Mouse (Mus musculus) kidney, embryonic 16.5 days (tissue): Measurements from ENCODE around the gene Vps33b. TPM values are rescaled to one million over a fixed set of nuclear protein-coding genes. Genes with fewer than 3 reads are reported as not detected.

ENCODE experiments used
- ATAC-seq: fragments of 200-750 bp; cut with Nextera tagmentation; 2 replicates; pipeline ENCODE4 v1.8.0; 2017; ENCODE audit warnings: moderate TSS enrichment; ENCODE audit not compliant: low FRiP score, low TSS enrichment
- H3K27ac ChIP-seq: fragments of 300-500 bp; sonication (generic); 2 replicates; pipeline ENCODE4 v1.5.1; 2014; ENCODE audit warnings: low read length
- H3K27me3 ChIP-seq: fragments of 300-500 bp; sonication (generic); 2 replicates; pipeline ENCODE4 v1.6.1; 2014; ENCODE audit warnings: low read length, control low read depth, mixed read lengths; ENCODE audit not compliant: insufficient read depth
- H3K36me3 ChIP-seq: fragments of 300-500 bp; sonication (generic); 2 replicates; pipeline ENCODE4 v1.6.1; 2014; ENCODE audit warnings: low read length, control low read depth, mixed read lengths; ENCODE audit not compliant: insufficient read depth
- H3K4me1 ChIP-seq: fragments of 300-500 bp; sonication (generic); 2 replicates; pipeline ENCODE4 v1.6.1; 2014; ENCODE audit warnings: low read length, control low read depth, mixed read lengths; ENCODE audit not compliant: insufficient read depth
- H3K4me2 ChIP-seq: fragments of 300-500 bp; sonication (generic); replicated peaks from 2 replicates; pipeline ENCODE4 v1.6.1; 2014; ENCODE audit warnings: low read depth, low read length
- H3K4me3 ChIP-seq: fragments of 300-500 bp; sonication (generic); 2 replicates; pipeline ENCODE4 v1.5.1; 2014; ENCODE audit warnings: mild to moderate bottlenecking, low read length
- H3K9ac ChIP-seq: fragments of 300-500 bp; sonication (generic); replicated peaks from 2 replicates; pipeline ENCODE4 v1.6.1; 2014; ENCODE audit warnings: low read length
- H3K9me3 ChIP-seq: fragments of 300-500 bp; sonication (generic); 2 replicates; pipeline ENCODE4 v1.6.1; 2016; ENCODE audit warnings: low read length, control low read depth
- WGBS: fragments of 180-500 bp; shearing (Covaris S2); extraction: QIAGEN DNeasy Blood & Tissue Kit; methylation state at CpG from one replicate; pipeline ENCODE4 v1.1.7; 2014; 5-methylcytosine and 5-hydroxymethylcytosine counted together
- polyA plus RNA-seq: library from polyadenylated mRNA; unstranded; fragments of >200 nt; fragmentation: Nextera tagmentation; extraction: Ambion mirVana; gene quantifications from 2 replicates; pipeline ENCODE4 v1.2.1, GENCODE M21; 2015

Gene Vps33b
- polyA plus RNA-seq, 1 experiment from 2014 or later, result 11.4 TPM

- peaks cover 15% of the 10 kb centered on the region; the same call in 1 of the 2 replicates for H3K4me1 ChIP-seq
- H3K9ac ChIP-seq, result peak overlapping the region; percentile 75
- H3K4me3 ChIP-seq, result peak overlapping the region; percentile 86
- peak overlapping the region; percentile 88 for H3K4me2 ChIP-seq
- H3K36me3 ChIP-seq, result peaks cover 18% of the 10 kb centered on the region
- no peaks in the 10 kb centered on the region for H3K27me3 ChIP-seq
- H3K27ac ChIP-seq, result peak overlapping the region; percentile 61
- peak; percentile 79 for ATAC-seq
- WGBS, result 2% methylated on average over 32 of the region's 32 CpGs
- H3K9me3 ChIP-seq, result no peaks in the 10 kb centered on the region
These were observed 8.0 kb upstream of the Vps33b start for GRCm38 (mm10) chr7:80261372-80261990.

DNA sequence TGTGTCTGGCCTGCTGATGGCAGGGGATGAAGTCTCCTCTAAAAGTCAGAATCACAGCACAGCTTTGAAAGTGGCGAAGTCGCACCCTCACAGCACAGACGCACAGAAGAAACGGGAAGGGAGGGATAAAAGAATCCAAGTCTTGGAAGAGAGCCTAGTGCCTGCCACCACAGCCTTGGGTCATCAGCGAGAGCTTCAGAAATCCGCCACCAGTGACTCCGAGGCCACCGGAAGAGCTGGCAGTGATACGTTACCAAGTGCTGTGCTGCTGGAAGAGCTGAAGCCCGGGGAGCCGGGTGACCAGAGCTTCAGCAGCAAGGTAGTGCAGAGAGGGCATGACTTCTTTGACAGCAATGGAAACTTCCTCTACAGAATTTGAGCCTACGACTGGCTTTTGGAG lies 4.8 kb upstream of the Vps33b start:
- ATAC-seq, result no peak
- Histone ChIP-seq H3K36me3 (peaks cover 25% of the 10 kb centered on the region), H3K27me3 (no peaks in the 10 kb centered on the region), H3K4me1 (peaks cover 19% of the 10 kb centered on the region), H3K4me3 (no peak overlapping the region), H3K9me3 (no peaks in the 10 kb centered on the region), H3K9ac (no peak overlapping the region), H3K27ac (no peak overlapping the region), H3K4me2 (no peak overlapping the region)
- WGBS, result 97% methylated on average over 12 of the region's 12 CpGs

- WGBS, result 77% methylated on average over 1 of the region's 1 CpGs
- H3K9me3 ChIP-seq, result no peaks in the 10 kb centered on the region
- H3K4me3 ChIP-seq, result no peak overlapping the region
- H3K27ac ChIP-seq, result no peak overlapping the region
- no peak overlapping the region for H3K4me2 ChIP-seq
- peaks cover 25% of the 10 kb centered on the region for H3K36me3 ChIP-seq
- ATAC-seq, result no peak
- no peaks in the 10 kb centered on the region for H3K27me3 ChIP-seq
- no peak overlapping the region for H3K9ac ChIP-seq
- H3K4me1 ChIP-seq, result peaks cover 12% of the 10 kb centered on the region
These were observed 1.7 kb upstream of the Vps33b start for GRCm38 (mm10) chr7:80267764-80268163.

GRCm38 (mm10) chr7:80269751-80270255 lies 354 bp downstream of the Vps33b start:
- Histone ChIP-seq H3K4me3 (peak overlapping the region; percentile 80), H3K9ac (peak overlapping the region; percentile 82), H3K4me2 (peak overlapping the region; percentile 86), H3K4me1 (peaks cover 12% of the 10 kb centered on the region), H3K9me3 (peaks cover 8% of the 10 kb centered on the region), H3K27ac (peak overlapping the region; percentile 50), H3K36me3 (peaks cover 32% of the 10 kb centered on the region), H3K27me3 (no peaks in the 10 kb centered on the region)
- under 1% methylated on average over 23 of the region's 23 CpGs for WGBS
- ATAC-seq, result peak; percentile 46; the same call in 1 of the 2 replicates

DNA sequence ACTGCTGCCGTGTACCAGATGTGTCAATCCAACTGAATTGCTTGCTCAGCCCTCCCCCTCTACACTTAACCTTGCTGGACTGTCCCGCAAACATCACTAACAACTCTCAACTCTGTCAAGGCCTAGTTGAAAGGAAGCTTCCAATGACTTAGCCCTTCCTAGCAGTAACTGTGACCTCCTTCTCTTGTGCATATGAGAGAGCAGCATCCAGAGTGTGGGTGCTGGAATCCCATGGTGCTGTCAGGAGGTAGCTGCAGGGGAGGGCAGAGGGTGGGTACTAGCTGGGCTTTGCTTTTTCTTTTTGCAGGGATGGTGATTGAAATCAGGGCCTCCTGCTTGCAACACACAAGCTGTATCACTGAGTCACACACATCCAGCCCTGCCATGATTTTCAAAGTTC lies 4.0 kb downstream of the Vps33b start:
- Histone ChIP-seq H3K36me3 (peaks cover 33% of the 10 kb centered on the region), H3K4me1 (peaks cover 12% of the 10 kb centered on the region), H3K27me3 (no peaks in the 10 kb centered on the region), H3K27ac (no peak overlapping the region), H3K4me3 (no peak overlapping the region), H3K4me2 (no peak overlapping the region), H3K9me3 (peaks cover 13% of the 10 kb centered on the region), H3K9ac (no peak overlapping the region)
- 95% methylated on average over 2 of the region's 2 CpGs for WGBS
- ATAC-seq, result no peak

DNA sequence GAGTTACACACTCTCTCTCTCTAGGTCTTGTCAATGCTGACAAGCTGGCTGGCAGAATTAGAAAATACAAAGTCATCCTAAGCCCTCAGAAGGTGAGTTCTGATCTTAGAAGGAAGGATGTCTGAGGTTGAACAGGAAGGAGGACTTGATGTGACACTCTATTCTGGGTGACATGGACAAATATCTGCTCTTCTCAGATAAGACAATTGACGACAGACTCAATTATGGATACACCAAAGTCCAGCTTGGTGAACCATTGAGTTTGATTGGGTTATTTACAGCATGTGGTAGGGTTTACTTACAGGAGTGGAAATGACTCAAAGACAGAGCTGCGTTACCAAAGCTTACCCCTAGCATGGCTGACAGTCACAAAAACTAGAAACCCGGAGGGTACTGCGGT lies 6.9 kb downstream of the Vps33b start:
- 95% methylated on average over 4 of the region's 4 CpGs for WGBS
- Histone ChIP-seq H3K4me1 (no peaks in the 10 kb centered on the region), H3K9ac (no peak overlapping the region), H3K4me3 (no peak overlapping the region), H3K4me2 (no peak overlapping the region), H3K27ac (no peak overlapping the region), H3K9me3 (peaks cover 13% of the 10 kb centered on the region), H3K36me3 (peaks cover 49% of the 10 kb centered on the region), H3K27me3 (no peaks in the 10 kb centered on the region)
- ATAC-seq, result no peak

DNA sequence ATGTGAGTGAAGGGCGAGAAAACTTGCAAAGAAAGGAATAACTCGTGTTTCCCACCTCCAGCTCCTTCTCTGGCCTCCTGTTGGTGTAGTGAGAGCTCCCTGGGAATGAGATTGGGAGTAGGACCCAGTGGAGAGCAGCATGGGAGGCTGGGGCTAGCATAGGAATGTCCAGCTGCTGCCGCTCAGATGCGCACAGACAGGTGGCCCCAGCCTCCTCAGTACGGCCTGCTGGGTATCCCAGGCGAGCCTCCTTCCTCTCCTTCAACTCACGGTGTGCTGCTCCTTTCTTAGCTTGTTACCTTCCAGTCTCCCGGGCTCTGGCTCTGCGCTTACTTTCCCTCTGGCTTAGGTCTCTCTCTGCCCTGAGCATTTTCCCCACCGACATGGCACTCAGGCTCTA lies 10.6 kb downstream of the Vps33b start:
- Histone ChIP-seq H3K36me3 (peaks cover 52% of the 10 kb centered on the region), H3K4me2 (no peak overlapping the region), H3K4me1 (no peaks in the 10 kb centered on the region), H3K4me3 (no peak overlapping the region), H3K9ac (no peak overlapping the region), H3K27ac (no peak overlapping the region), H3K27me3 (no peaks in the 10 kb centered on the region), H3K9me3 (peaks cover 3% of the 10 kb centered on the region; the same call in 1 of the 2 replicates)
- WGBS, result 75% methylated on average over 10 of the region's 10 CpGs
- ATAC-seq, result no peak

DNA sequence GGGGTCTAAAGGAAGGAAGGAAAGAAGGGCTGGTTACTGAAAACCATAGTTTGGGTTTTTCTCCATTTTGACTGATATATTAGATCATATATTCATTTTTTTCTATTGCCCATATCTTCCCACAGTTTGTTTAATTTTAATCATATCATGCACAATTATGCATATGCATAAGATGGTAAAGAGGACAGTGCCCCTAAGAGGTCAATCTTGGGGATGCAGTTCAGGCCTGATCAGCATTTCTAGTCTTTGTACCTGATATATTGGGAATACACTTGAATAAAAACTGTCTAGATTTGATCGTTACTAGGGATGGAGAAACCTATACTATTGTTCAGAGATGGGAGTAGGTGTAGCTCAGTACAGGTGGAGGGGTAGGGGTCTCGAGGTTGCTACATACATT lies 11.5 kb downstream of the Vps33b start:
- H3K4me2 ChIP-seq, result no peak overlapping the region
- ATAC-seq, result no peak
- H3K27me3 ChIP-seq, result no peaks in the 10 kb centered on the region
- WGBS, result 92% methylated on average over 2 of the region's 2 CpGs
- no peak overlapping the region for H3K9ac ChIP-seq
- no peaks in the 10 kb centered on the region for H3K4me1 ChIP-seq
- H3K36me3 ChIP-seq, result peaks cover 54% of the 10 kb centered on the region
- H3K27ac ChIP-seq, result no peak overlapping the region
- H3K9me3 ChIP-seq, result no peaks in the 10 kb centered on the region
- H3K4me3 ChIP-seq, result no peak overlapping the region

GRCm38 (mm10) chr7:80281646-80282045 lies 12.2 kb downstream of the Vps33b start:
- H3K4me3 ChIP-seq, result no peak overlapping the region
- WGBS, result 88% methylated on average over 3 of the region's 3 CpGs
- H3K4me2 ChIP-seq, result no peak overlapping the region
- no peaks in the 10 kb centered on the region for H3K27me3 ChIP-seq
- H3K9ac ChIP-seq, result no peak overlapping the region
- H3K27ac ChIP-seq, result no peak overlapping the region
- peaks cover 49% of the 10 kb centered on the region for H3K36me3 ChIP-seq
- no peaks in the 10 kb centered on the region for H3K4me1 ChIP-seq
- H3K9me3 ChIP-seq, result no peaks in the 10 kb centered on the region
- ATAC-seq, result no peak

DNA sequence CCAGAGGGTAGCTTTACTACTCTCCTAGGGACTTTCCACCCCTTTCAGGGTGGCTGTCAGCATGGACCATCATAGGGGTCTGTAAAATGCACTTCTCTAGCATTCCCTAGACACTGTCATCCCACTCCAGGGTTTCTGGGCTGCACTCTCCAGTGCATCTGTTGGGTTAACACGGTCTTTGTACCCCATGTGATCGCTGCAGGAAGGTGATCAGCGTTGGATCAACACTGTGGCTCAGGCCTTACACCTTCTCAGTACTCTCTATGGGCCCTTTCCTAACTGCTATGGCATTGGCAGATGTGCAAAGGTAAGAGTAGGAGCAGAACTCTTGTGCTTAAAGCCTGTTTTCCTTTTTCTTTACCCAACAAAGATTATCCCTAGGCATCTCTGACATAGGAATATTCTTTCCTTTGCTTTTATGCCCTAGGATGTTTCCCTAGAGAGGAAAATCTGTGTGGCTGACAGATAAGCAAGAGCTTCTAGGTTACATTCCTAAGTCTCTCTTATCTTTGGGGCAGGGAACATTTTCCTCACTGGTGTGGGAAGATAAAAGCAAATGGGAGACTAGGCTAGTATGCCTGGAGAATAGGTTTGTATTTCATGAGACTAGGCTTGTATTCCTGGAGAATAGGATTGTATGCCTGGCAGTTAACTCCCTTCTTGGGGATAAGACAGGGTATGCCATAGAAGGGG lies 13.9 kb downstream of the Vps33b start:
- Histone ChIP-seq H3K9ac (no peak overlapping the region), H3K4me3 (no peak overlapping the region), H3K27me3 (no peaks in the 10 kb centered on the region), H3K4me1 (no peaks in the 10 kb centered on the region), H3K36me3 (peaks cover 59% of the 10 kb centered on the region), H3K9me3 (no peaks in the 10 kb centered on the region), H3K27ac (no peak overlapping the region), H3K4me2 (no peak overlapping the region)
- WGBS, result 91% methylated on average over 3 of the region's 3 CpGs
- ATAC-seq, result no peak
